Mouse (Mus musculus) frontal cortex, adult (tissue): ENCODE measurements around the gene Gm20388.
"Not testable (repeated sequence)": the region's sequence is repeated elsewhere in the genome, so short reads cannot be mapped to it uniquely, and the experiment has no call there.

ENCODE experiments used
- ATAC-seq: cut with Nextera tagmentation; 2 replicates; pipeline ENCODE4 v1.9.2; 2017; ENCODE audit warnings: mild to moderate bottlenecking, moderate library complexity, mixed read lengths; ENCODE audit not compliant: low TSS enrichment

Gene Gm20388

DNA sequence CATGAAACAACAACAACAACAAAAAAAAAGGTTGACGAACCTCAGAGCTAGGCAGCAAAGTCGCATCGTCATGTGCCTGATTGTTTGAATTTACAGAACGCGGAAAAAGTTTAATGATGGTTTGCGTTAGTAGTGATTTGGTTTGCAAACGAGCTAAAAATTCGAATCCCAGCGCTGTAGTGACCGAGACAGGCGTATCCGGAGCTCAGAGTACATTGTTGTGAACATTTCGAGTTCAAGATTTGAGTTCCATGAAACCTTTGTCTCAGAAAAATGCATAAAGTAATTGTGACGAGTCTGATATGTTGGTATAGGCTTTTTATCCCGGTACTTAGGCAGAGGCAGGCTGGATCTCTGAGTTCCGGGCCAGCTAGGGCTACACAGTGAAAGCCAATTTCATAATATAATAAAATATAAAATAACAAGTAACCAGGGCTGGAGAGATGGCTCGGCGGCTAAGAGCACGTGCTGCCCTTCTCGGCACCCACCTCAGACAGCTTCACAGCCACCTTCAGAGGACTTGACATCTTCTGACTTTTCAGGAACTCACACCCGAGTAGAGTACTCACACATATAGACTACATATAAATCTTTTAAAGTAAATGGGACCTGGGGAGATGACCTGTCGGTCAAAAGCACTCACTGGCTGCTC is 3132.5 kb downstream of the Gm20388 start:
- ATAC-seq, result no peak

DNA sequence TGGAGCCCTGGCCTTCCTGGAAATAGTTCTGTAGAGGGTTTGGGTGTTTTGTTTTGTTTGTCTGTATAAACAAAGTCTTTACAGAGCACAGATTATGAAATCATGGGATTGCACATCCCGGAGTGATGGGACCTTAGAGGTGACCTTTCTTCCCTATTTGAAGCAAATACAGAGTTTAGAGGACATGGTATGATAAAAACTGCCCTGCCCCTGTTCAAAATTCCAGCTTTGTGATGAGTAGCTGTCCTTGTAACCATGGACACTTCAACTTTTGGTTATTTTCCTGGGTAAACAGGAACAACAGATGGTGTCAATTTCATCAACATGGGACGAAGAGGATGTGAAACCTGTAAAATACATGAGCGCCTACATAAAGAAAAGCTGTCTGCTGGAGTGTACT is 3133.3 kb downstream of the Gm20388 start:
- ATAC-seq, result no peak

DNA sequence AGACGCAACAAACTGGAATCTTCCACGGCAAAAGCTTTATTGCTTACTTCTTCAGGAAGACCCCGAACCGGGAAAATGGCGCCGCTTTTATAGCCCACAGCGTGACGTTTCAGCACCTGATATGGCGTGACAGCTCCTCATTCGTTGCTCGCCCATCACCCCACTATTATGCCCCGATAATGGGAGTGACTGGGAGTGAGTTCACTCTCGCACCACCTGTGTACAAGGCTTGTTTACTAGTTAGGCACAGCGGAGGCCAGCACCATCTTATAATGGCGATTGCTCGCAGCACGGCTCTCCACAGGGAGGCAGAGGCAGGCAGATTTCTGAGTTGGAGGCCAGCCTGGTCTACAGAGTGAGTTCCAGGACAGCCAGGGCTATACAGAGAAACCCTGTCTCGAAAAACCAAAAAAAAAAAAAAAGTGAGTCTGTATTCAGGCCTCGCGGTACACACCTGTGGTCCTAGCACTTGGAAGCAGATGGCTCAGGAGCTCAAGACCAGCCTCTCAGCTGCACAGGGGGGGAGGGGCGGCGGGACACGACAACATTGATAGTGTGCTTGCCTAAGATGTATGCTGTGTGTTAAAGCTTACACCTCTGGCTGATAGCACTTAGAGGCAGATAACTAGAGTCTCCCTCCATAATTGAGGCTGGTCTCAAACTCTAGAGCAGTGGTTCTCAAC is 3134.2 kb downstream of the Gm20388 start:
- not testable (repeated sequence) for ATAC-seq

DNA sequence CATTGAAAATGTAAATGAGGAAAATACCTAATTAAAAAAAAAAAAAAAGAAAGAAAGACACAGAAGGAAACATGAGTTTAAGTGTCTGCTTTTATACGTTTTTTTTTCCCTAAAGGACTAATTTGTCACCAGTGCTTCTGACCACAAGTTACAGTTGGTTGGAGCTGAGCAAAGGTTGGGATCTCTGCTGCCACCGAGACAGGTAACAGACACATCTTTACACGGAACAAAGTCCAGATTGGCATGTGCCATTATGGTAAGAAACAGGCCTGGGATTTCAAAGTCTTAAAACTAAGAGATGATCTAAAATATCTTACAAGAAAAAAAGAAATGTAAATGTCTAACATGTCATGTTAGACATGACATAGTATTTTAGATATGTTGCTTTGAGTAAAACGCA is 3136.1 kb downstream of the Gm20388 start:
- ATAC-seq, result no peak

DNA sequence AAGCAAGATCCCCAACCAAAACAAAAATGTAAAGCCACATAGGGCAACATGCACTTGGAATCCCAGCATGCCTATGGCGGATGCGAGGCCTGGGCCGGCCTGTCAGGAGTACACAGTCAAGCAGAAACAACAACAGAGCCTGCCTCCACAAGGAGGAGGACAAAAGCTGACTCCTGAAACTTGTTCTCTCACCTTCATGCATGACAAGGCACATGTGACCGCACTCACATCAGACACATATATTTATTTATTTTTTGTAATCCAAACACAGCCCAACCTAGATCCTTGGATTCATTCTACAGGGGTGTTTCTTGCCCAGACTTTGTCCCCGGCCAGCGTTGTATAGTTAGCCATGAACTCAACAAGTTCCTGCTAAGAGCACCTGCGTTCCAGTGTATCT is 3137.2 kb downstream of the Gm20388 start:
- no peak for ATAC-seq

DNA sequence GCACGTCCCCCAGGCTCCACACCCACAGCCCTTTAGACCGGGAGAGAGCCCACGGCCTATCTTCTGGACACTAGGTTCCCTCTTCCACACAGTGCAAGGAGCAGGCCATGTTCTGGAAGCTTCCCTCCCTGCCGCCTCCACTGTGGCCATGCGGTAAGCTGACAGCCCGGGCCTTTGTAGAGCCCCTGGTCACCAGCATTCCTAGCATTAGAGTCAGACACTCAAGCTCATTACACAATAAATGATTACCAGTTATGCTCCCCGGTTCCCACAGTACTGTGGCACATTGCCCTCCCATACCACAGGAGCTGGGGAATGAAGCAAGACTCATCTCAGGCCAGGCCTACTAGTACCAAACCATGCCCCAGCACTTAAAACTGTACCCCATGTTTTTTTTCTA is 3137.8 kb downstream of the Gm20388 start:
- no peak for ATAC-seq

GRCm38 (mm10) chr8:123051458-123051857 is 3140.8 kb downstream of the Gm20388 start:
- no peak for ATAC-seq

DNA sequence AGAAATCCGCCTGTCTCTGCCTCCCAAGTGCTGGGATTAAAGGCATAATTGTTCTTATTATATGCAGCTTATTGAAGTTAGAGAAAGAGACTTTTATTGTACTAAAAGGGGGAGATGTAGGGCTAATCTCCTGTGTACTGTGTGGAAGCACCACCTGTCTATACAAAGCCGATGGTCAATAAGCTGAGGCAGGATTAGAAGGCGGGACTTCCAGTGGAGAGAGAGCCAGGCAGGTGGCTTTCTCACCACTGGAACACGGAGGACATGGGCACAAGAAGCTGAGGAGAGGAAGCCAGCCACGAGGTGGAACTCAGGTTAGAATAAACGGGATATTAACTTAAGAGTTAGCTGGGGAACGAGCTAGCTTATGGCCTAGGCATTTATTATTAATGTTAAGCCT is 3152.1 kb downstream of the Gm20388 start, which contains the start of gene Spg7:
Gene Spg7, plus strand, starts transcription at position 222 of the 400 bp plus-strand sequence.
- ATAC-seq, result no peak

GRCm38 (mm10) chr8:123064072-123064471 is 3153.4 kb downstream of the Gm20388 start:
- ATAC-seq, result no peak

- ATAC-seq, result peak; percentile 29; the same call in 1 of the 2 replicates
These were observed 3154.2 kb downstream of the Gm20388 start for GRCm38 (mm10) chr8:123064809-123065213.

- peak; percentile 92 for ATAC-seq
These were observed 3154.8 kb downstream of the Gm20388 start for GRCm38 (mm10) chr8:123065214-123066100.

GRCm38 (mm10) chr8:123066101-123066683 is 3155.6 kb downstream of the Gm20388 start:
- no peak; the same call in 1 of the 2 replicates for ATAC-seq

GRCm38 (mm10) chr8:123071176-123071575 is 3160.5 kb downstream of the Gm20388 start:
- no peak for ATAC-seq

DNA sequence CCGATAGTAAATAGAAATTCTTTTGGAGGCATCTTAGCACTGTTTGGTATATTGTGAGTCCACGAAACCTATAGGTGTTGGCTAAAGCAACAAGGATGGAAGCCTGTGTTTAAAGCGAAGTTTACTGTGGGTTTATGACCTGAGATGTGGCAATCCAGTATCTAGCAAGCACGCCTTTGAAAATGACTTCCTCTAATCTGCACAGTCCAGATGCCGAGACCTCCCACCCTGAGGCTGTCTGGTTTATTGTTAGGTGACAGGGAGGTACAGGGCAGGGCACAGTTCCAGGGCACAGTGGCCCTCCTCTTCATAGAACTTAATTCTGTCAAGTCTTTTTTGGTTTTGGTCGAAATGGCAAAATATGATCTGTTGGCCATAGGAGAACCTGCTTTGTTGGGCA is 3166.6 kb downstream of the Gm20388 start:
- ATAC-seq, result no peak

DNA sequence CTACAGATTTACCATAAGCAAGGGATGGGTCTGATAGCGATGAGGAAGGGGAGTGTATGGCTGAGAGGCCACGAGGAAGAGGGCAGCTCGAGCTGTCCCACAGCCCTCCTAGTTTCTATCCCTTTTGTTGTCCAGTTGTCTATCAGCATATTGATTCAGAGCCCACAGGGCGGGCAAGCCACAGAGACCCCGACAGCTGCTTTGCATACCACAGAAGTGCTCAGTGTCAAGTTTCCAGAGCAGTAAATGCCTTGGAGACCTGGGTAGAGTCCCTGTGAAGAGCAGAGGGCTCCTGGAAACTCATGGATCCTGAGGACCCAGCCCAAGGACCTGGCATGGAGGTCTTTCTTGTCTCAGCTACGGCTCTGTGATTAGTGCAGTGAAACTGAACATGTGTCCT is 3172.4 kb downstream of the Gm20388 start:
- no peak for ATAC-seq

DNA sequence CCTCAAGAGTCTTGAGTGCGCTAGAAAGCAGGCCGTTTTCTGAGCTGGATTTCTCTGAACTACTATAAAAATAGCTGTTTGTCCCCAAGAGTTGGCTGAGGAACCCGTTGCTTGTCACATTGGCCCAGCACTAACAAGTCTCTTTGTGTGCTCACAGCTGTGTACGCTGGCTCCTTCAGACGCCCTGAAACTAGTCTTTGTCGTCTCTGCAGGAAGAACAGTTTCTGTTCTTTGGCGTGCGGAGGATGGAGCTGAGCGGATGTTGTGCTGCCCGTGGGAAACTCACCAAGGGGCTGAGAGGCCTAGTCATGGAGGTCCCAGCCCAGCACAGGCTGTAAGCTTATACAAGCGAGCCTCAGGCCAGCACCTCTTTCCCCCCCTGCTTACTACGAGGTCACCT is 3173.0 kb downstream of the Gm20388 start:
- ATAC-seq, result peak; percentile 78

- no peak for ATAC-seq
These were observed 3176.6 kb downstream of the Gm20388 start for GRCm38 (mm10) chr8:123087289-123087688.

DNA sequence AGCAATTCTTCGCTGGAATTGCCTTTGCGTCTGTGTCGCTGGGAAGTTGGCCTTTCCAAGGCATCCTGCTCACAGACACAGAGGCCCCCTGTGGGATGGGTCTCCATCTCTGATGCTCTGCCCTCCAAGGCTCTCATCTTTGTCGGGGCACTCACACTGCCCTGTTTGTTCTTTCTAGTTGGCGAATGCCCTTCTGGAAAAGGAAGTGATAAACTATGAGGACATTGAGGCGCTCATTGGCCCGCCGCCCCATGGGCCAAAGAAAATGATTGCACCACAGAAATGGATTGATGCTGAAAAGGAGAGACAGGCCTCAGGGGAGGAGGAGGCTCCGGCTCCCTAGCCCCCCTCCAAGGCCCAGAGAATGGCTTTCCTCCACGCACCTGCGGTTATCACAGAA is 3186.6 kb downstream of the Gm20388 start:
- ATAC-seq, result no peak

DNA sequence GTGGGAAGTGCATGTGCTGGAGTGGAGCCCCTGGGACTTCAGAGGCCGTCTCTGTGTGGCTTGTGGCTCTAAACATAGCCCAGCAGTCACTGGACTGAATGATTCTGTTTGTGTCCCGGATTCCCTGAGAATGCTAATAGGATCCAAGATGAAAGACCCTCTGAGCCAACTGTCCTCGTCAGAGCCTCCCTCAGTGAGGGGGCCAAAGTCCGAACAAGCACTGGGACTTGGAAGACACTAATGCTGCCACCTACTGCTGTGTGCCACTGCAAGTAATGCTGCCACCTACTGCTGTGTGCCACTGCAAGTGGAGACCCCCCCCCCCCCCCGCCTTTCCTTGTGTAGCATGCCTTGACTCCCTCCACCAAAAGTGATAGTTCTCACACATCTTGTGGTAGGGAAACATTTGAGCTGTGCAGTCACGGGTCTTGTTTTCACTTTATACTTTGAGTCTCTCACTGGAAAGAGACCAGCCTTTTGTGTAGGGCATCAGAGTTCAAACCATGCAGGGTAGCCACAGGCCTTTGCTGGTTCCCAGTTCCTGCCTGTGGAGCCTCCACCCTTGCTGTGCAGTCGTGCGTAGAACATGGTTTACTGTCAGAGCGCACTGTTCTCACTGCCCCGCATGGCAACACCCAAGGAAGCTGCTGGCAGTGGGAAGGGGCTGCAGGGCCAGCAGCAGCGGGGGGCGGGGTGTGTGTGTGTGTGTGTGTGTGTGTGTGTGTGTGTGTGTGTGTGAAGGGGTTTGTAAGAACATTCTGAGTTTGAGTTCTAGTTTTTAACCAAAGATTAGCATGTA is 3187.3 kb downstream of the Gm20388 start:
- ATAC-seq, result no peak

DNA sequence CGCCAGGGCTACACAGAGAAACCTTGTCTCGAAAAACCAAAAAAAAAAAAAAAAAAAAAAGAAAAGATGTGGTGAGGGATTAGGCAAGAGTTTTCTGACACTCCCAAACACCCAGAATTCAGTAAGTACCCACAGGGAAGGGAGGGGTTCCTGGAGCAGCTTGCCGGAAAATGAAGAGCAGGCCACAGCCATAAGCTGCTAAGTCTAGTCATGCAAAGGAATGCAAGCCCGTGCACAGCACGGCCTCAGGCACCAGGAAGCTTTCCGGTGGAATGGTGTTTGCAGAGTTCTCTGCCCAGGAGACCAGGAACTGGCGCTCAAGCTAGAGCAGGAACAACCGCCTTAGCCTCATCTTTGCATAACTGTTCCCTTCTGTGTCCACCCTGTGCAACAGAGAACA is 3189.6 kb downstream of the Gm20388 start:
- no peak for ATAC-seq

DNA sequence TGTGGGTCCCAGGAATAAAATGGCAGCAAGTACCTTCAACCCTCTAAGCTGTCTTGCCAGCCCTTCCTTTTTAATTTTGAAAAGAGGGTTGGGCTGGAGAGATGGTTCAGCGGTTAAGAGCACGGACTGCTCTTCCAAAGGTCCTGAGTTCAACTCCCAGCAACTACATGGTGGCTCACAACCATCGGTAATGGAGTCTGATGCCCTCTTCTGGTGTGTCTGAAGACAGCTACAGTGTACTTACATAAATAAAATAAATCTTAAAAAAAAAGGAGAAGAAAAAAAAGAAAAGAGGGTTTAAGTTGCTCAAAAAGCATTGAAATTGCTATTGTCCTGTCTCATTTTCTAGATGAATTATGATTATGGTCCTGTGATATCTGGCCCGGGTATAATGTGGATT is 3190.6 kb downstream of the Gm20388 start:
- no peak for ATAC-seq
